Mouse (Mus musculus): ENCODE results near the gene Gdf2.

DNA sequence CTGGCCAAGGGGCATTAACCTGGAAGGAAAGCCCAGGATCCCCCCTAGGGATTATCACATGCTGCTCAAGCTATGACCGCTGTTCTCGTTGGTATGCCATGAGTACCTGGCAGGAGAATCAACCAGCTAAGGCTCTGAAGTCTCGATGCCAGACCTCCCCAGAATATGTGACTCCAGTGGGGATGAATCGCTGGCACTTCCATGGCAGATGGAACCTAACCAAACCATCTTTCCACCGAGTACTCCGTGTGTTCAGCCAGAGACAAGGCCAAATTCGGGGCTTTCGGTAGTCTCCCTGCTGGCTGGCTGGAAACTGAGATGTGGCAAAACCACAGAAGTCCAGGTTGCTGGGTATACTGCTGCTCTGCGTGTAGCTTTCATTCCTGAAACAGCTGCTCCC is 26.6 kb upstream of the Gdf2 start:
- TF ChIP-seq MAFK (IDR thresholded peaks at IDR 0.05; ENCODE audit: insufficient replicate concordance, low read length) (no peak), CTCF (conservative IDR thresholded peaks at IDR 0.05 in 1 of 2, IDR thresholded peaks at IDR 0.05 in 1 of 2; ENCODE audit: low read depth in 2 of 2, low read length in 2 of 2) (no peak), CHD1 (IDR thresholded peaks at IDR 0.05; ENCODE audit: low read depth, low read length) (no peak), GABPA (IDR thresholded peaks at IDR 0.05; ENCODE audit: insufficient replicate concordance, low read depth, low read length) (no peak), POLR2AphosphoS2 (IDR thresholded peaks at IDR 0.05; ENCODE audit: low read depth, low read length) (no peak), MEF2A (IDR thresholded peaks at IDR 0.05; ENCODE audit: borderline replicate concordance, low read depth, low read length) (no peak), TCF12 (IDR thresholded peaks at IDR 0.05; ENCODE audit: low read depth, low read length) (no peak), EP300 (IDR thresholded peaks at IDR 0.05; ENCODE audit: low read length) (no peak), USF1 (IDR thresholded peaks at IDR 0.05; ENCODE audit: low read depth, low read length) (no peak), MAZ (IDR thresholded peaks at IDR 0.05; ENCODE audit: low read depth, low read length) (no peak), HCFC1 (IDR thresholded peaks at IDR 0.05; ENCODE audit: low read depth, low read length) (no peak), POLR2A (IDR thresholded peaks at IDR 0.05; ENCODE audit: low read depth, low read length) (no peak), NRF1 (IDR thresholded peaks at IDR 0.05; ENCODE audit: low read depth, low read length) (no peak)

All from CH12.LX (cell line).